Mouse (Mus musculus) midbrain, embryonic 15.5 days (tissue): ENCODE measurements around the gene 4930438A08Rik. TPM values are rescaled to one million over a fixed set of nuclear protein-coding genes. Genes with fewer than 3 reads are reported as not detected.
"Not testable (repeated sequence)": the region's sequence is repeated elsewhere in the genome, so short reads cannot be mapped to it uniquely, and the experiment has no call there.

ENCODE experiments used
- ATAC-seq: fragments of 200-750 bp; cut with Nextera tagmentation; replicated peaks from 2 replicates; pipeline ENCODE4 v1.8.0; 2017; ENCODE audit warnings: moderate TSS enrichment
- H3K27ac ChIP-seq: fragments of 300-500 bp; sonication (generic); 2 replicates; pipeline ENCODE4 v1.5.1; 2015; ENCODE audit warnings: mild to moderate bottlenecking, inconsistent platforms
- H3K27me3 ChIP-seq: fragments of 300-500 bp; sonication (generic); replicated peaks from 2 replicates; pipeline ENCODE4 v1.6.1; 2015; ENCODE audit warnings: inconsistent platforms
- H3K36me3 ChIP-seq: fragments of 300-500 bp; sonication (generic); replicated peaks from 2 replicates; pipeline ENCODE4 v1.6.1; 2015; ENCODE audit warnings: inconsistent platforms
- H3K4me1 ChIP-seq: fragments of 300-500 bp; sonication (generic); 2 replicates; pipeline ENCODE4 v1.6.1; 2015; ENCODE audit warnings: inconsistent platforms
- H3K4me2 ChIP-seq: fragments of 300-500 bp; sonication (generic); 2 replicates; pipeline ENCODE4 v1.6.1; 2015; ENCODE audit warnings: inconsistent platforms, mild to moderate bottlenecking, moderate library complexity
- H3K4me3 ChIP-seq: fragments of 300-500 bp; sonication (generic); 2 replicates; pipeline ENCODE4 v1.5.1; 2015; ENCODE audit warnings: mild to moderate bottlenecking, inconsistent platforms
- H3K9ac ChIP-seq: fragments of 300-500 bp; sonication (generic); 2 replicates; pipeline ENCODE4 v1.6.1; 2015; ENCODE audit warnings: mild to moderate bottlenecking, inconsistent platforms
- H3K9me3 ChIP-seq: fragments of 300-500 bp; sonication (generic); 2 replicates; pipeline ENCODE4 v1.6.1; 2016; ENCODE audit warnings: inconsistent platforms
- WGBS: fragments of 180-500 bp; shearing (Covaris S2); methylation state at CpG from one replicate; pipeline ENCODE4 v1.1.7; 2015; ENCODE audit warnings: mixed read lengths; 5-methylcytosine and 5-hydroxymethylcytosine counted together
- polyA plus RNA-seq: library from polyadenylated mRNA; unstranded; fragments of >200 nt; fragmentation: Nextera tagmentation; extraction: Ambion mirVana; gene quantifications from 2 replicates; pipeline ENCODE4 v1.2.1, GENCODE M21; 2015

The 4930438A08Rik gene
- polyA plus RNA-seq, 1 experiment from 2014 or later: not detected

GRCm38 (mm10) chr11:58290812-58291211 lies 16.2 kb downstream of the 4930438A08Rik start:
- Histone ChIP-seq H3K4me2 (no peak overlapping the region), H3K27me3 (no peaks in the 10 kb centered on the region), H3K9ac (no peak overlapping the region), H3K36me3 (no peaks in the 10 kb centered on the region), H3K27ac (no peak overlapping the region), H3K9me3 (no peaks in the 10 kb centered on the region), H3K4me1 (no peaks in the 10 kb centered on the region), H3K4me3 (no peak overlapping the region)
- WGBS: 86% methylated on average over 4 of the region's 4 CpGs
- no peak for ATAC-seq

- no peak overlapping the region for H3K9ac ChIP-seq
- 58% methylated on average over 4 of the region's 4 CpGs for WGBS
- H3K27ac ChIP-seq: no peak overlapping the region
- H3K27me3 ChIP-seq: no peaks in the 10 kb centered on the region
- no peaks in the 10 kb centered on the region for H3K36me3 ChIP-seq
- H3K4me1 ChIP-seq: no peaks in the 10 kb centered on the region
- ATAC-seq: no peak
- no peak overlapping the region for H3K4me3 ChIP-seq
- no peaks in the 10 kb centered on the region for H3K9me3 ChIP-seq
- H3K4me2 ChIP-seq: no peak overlapping the region
These were observed 18.2 kb downstream of the 4930438A08Rik start for GRCm38 (mm10) chr11:58292791-58293190.

GRCm38 (mm10) chr11:58297396-58297795 lies 22.8 kb downstream of the 4930438A08Rik start:
- ATAC-seq: no peak
- H3K27ac ChIP-seq: no peak overlapping the region
- no peaks in the 10 kb centered on the region for H3K27me3 ChIP-seq
- H3K4me1 ChIP-seq: no peaks in the 10 kb centered on the region
- H3K4me2 ChIP-seq: no peak overlapping the region
- H3K9me3 ChIP-seq: no peaks in the 10 kb centered on the region
- no peak overlapping the region for H3K9ac ChIP-seq
- H3K36me3 ChIP-seq: no peaks in the 10 kb centered on the region
- WGBS: 17% methylated on average over 6 of the region's 6 CpGs
- H3K4me3 ChIP-seq: no peak overlapping the region

GRCm38 (mm10) chr11:58301057-58301456 lies 26.5 kb downstream of the 4930438A08Rik start:
- Histone ChIP-seq H3K9me3 (no peaks in the 10 kb centered on the region), H3K36me3 (no peaks in the 10 kb centered on the region), H3K4me3 (peak overlapping the region; percentile 77), H3K9ac (peak overlapping the region; percentile 40), H3K27ac (peak overlapping the region; percentile 84), H3K4me1 (peaks cover 7% of the 10 kb centered on the region), H3K27me3 (no peaks in the 10 kb centered on the region), H3K4me2 (peak overlapping the region; percentile 78)
- 13% methylated on average over 13 of the region's 13 CpGs for WGBS
- ATAC-seq: peak; percentile 34

GRCm38 (mm10) chr11:58301837-58302754 lies 27.5 kb downstream of the 4930438A08Rik start:
- Histone ChIP-seq H3K27me3 (no peaks in the 10 kb centered on the region), H3K4me1 (peaks cover 14% of the 10 kb centered on the region), H3K9ac (peak overlapping the region; percentile 46), H3K36me3 (no peaks in the 10 kb centered on the region), H3K4me3 (peak overlapping the region; percentile 77), H3K27ac (peak overlapping the region; percentile 86), H3K4me2 (peak overlapping the region; percentile 78), H3K9me3 (no peaks in the 10 kb centered on the region)
- under 1% methylated on average over 36 of the region's 36 CpGs for WGBS
- peak; percentile 93 for ATAC-seq

GRCm38 (mm10) chr11:58302774-58303445 lies 28.3 kb downstream of the 4930438A08Rik start:
- H3K4me1 ChIP-seq: peaks cover 22% of the 10 kb centered on the region
- peak overlapping the region; percentile 86 for H3K27ac ChIP-seq
- H3K4me2 ChIP-seq: peak overlapping the region; percentile 78
- H3K36me3 ChIP-seq: no peaks in the 10 kb centered on the region
- no peaks in the 10 kb centered on the region for H3K27me3 ChIP-seq
- peak overlapping the region; percentile 46 for H3K9ac ChIP-seq
- WGBS: under 1% methylated on average over 26 of the region's 26 CpGs
- peak; percentile 37 for ATAC-seq
- no peaks in the 10 kb centered on the region for H3K9me3 ChIP-seq
- H3K4me3 ChIP-seq: peak overlapping the region; percentile 77

GRCm38 (mm10) chr11:58303594-58303993 lies 29.0 kb downstream of the 4930438A08Rik start:
- Histone ChIP-seq H3K36me3 (no peaks in the 10 kb centered on the region), H3K27ac (no peak overlapping the region), H3K4me2 (peak overlapping the region; percentile 78), H3K9me3 (no peaks in the 10 kb centered on the region), H3K9ac (no peak overlapping the region; the same call in 1 of the 2 replicates), H3K4me1 (peaks cover 25% of the 10 kb centered on the region), H3K4me3 (peak overlapping the region; percentile 23), H3K27me3 (0 out of 2 replicates have a peak, but pooled peaks cover under 1% of the 10 kb centered on the region)
- 9% methylated on average over 7 of the region's 7 CpGs for WGBS
- no peak for ATAC-seq

GRCm38 (mm10) chr11:58305299-58305698 lies 30.7 kb downstream of the 4930438A08Rik start:
- 92% methylated on average over 8 of the region's 8 CpGs for WGBS
- peaks cover 25% of the 10 kb centered on the region for H3K4me1 ChIP-seq
- H3K27ac ChIP-seq, H3K9me3 ChIP-seq, H3K36me3 ChIP-seq, H3K9ac ChIP-seq, H3K4me3 ChIP-seq, H3K4me2 ChIP-seq, H3K27me3 ChIP-seq, ATAC-seq: not testable (repeated sequence)

- H3K36me3 ChIP-seq: no peaks in the 10 kb centered on the region
- no peaks in the 10 kb centered on the region for H3K9me3 ChIP-seq
- peak within 1 kb of the TSS; percentile 59 for H3K4me3 ChIP-seq
- peak within 1 kb of the TSS; percentile 98 for H3K4me2 ChIP-seq
- peak within 1 kb of the TSS; percentile 80 for H3K27ac ChIP-seq
- peaks cover 25% of the 10 kb centered on the region for H3K4me1 ChIP-seq
- peak within 1 kb of the TSS; percentile 71 for H3K9ac ChIP-seq
- WGBS: under 1% methylated on average over 34 of the region's 34 CpGs
- 0 out of 2 replicates have a peak, but pooled peaks cover 3% of the 10 kb centered on the region for H3K27me3 ChIP-seq
- peak; percentile 87 for ATAC-seq
These were observed 32.3 kb downstream of the 4930438A08Rik start, which contains the start of gene Zfp692 for GRCm38 (mm10) chr11:58306860-58307308. Gene Zfp692, plus strand, starts transcription at chr11:58307069.

GRCm38 (mm10) chr11:58307411-58308080 lies 32.9 kb downstream of the 4930438A08Rik start:
- WGBS: under 1% methylated on average over 42 of the region's 42 CpGs
- peak overlapping the region; percentile 98 for H3K4me2 ChIP-seq
- 0 out of 2 replicates have a peak, but pooled peaks cover 3% of the 10 kb centered on the region for H3K27me3 ChIP-seq
- no peaks in the 10 kb centered on the region for H3K36me3 ChIP-seq
- H3K4me1 ChIP-seq: peaks cover 25% of the 10 kb centered on the region
- H3K27ac ChIP-seq: peak overlapping the region; percentile 80
- ATAC-seq: peak; percentile 35
- H3K9me3 ChIP-seq: no peaks in the 10 kb centered on the region
- peak overlapping the region; percentile 71 for H3K9ac ChIP-seq
- peak overlapping the region; percentile 59 for H3K4me3 ChIP-seq

GRCm38 (mm10) chr11:58308661-58309060 lies 34.1 kb downstream of the 4930438A08Rik start:
- H3K4me2 ChIP-seq: no peak overlapping the region
- WGBS: 93% methylated on average over 9 of the region's 9 CpGs
- 0 out of 2 replicates have a peak, but pooled peaks cover 3% of the 10 kb centered on the region for H3K27me3 ChIP-seq
- H3K4me1 ChIP-seq: peaks cover 22% of the 10 kb centered on the region
- H3K9me3 ChIP-seq: no peaks in the 10 kb centered on the region
- H3K4me3 ChIP-seq: no peak overlapping the region
- no peak for ATAC-seq
- no peaks in the 10 kb centered on the region for H3K36me3 ChIP-seq
- no peak overlapping the region for H3K27ac ChIP-seq
- H3K9ac ChIP-seq: no peak overlapping the region

GRCm38 (mm10) chr11:58314069-58314468 lies 39.5 kb downstream of the 4930438A08Rik start:
- H3K36me3 ChIP-seq: peaks cover 20% of the 10 kb centered on the region
- no peak for ATAC-seq
- WGBS: 86% methylated on average over 6 of the region's 6 CpGs
- H3K4me2 ChIP-seq: no peak overlapping the region
- H3K4me1 ChIP-seq: no peaks in the 10 kb centered on the region
- H3K4me3 ChIP-seq: no peak overlapping the region
- H3K9ac ChIP-seq: no peak overlapping the region
- H3K9me3 ChIP-seq: no peaks in the 10 kb centered on the region
- no peaks in the 10 kb centered on the region for H3K27me3 ChIP-seq
- no peak overlapping the region for H3K27ac ChIP-seq
